Comparison of ENCODE assay signal across 7 mouse cellular contexts in the genomic region with DNA sequence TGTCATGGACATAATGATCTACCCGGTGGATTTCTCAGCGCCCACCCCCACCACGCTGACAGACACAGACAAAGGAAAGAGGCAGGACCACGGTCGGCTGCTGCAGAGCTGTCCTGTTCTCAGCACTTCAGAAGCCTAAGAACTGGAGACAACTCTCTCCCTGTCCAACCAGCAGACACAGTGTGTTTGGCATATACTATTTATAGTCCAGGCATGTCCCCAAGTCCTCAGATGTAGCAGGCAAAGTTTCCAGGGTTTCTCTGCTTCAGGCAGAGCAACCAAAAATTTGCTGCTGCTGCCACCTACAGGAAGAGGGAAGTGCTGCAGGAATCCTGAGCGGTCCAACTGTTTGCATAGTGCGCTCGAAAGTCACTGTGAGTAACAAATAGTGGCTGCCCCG. TPM values are rescaled to one million over a fixed set of nuclear protein-coding genes. Genes with fewer than 3 reads are reported as not detected.
DNase-seq lines count a peak whose midpoint lies in the region; ATAC-seq and TF ChIP-seq lines count a peak whose summit lies in the region.

No protein-coding gene starts in this region.

- peak; percentile 50; the same call in 1 of the 2 replicates for ATAC-seq in heart, embryonic 14.5 days (ENCODE audit: insufficient number of reproducible peaks, insufficient read depth, low FRiP score, low read depth)
- peak; percentile 67 for ATAC-seq in lung, postnatal 0 days

- H3K36me3 ChIP-seq in heart, embryonic 14.5 days (ENCODE audit: control insufficient read depth, insufficient read depth, low read length): no peaks in the 10 kb centered on the region
- H3K36me3 ChIP-seq in lung, postnatal 0 days (ENCODE audit: insufficient read depth, low read length): no peaks in the 10 kb centered on the region

- no peak overlapping the region for H3K27ac ChIP-seq in heart, embryonic 14.5 days (replicated peaks in 1 of 2; ENCODE audit: control insufficient read depth in 1 of 2, insufficient read depth in 1 of 2, low read depth in 2 of 2, low read length in 2 of 2)
- H3K27ac ChIP-seq in lung, postnatal 0 days (ENCODE audit: low read length): no peak overlapping the region

- H3K9me3 ChIP-seq in heart, embryonic 14.5 days (ENCODE audit: control insufficient read depth, low read length): 0 out of 2 replicates have a peak, but pooled peaks cover 2% of the 10 kb centered on the region
- no peaks in the 10 kb centered on the region for H3K9me3 ChIP-seq in lung, postnatal 0 days (ENCODE audit: low read length)

- DNase-seq in R1 (ENCODE audit: low read depth, low spot score): peak; percentile 73
- DNase-seq in brain, embryonic 18.5 days (ENCODE audit: low read depth, low spot score): peak; percentile 82
- DNase-seq in fibroblast of lung, adult 2 months (ENCODE audit: low read depth): peak; percentile 21
- peak; percentile 77 for DNase-seq in layer of hippocampus, adult 11-12 months (ENCODE audit: low spot score)
- peak; percentile 85 for DNase-seq in lung, postnatal 0 days (ENCODE audit: low spot score)
- peak; percentile 87 for DNase-seq in right cerebral cortex, adult 18-20 months

- peaks cover 8% of the 10 kb centered on the region for H3K27me3 ChIP-seq in heart, embryonic 14.5 days (ENCODE audit: control insufficient read depth, insufficient read depth, low read length)
- no peaks in the 10 kb centered on the region for H3K27me3 ChIP-seq in lung, postnatal 0 days (replicated peaks; ENCODE audit: insufficient read depth, low read length)

- TF ChIP-seq CTCF in lung, postnatal 0 days (IDR thresholded peaks at IDR 0.05): peak; percentile 91

- H3K4me1 ChIP-seq in heart, embryonic 14.5 days (ENCODE audit: control insufficient read depth in 2 of 2, insufficient read depth in 2 of 2, low read length in 2 of 2): peaks cover 3 to 5% of the 10 kb centered on the region in 2 experiments; a peak in 2 of 4 replicates
- H3K4me1 ChIP-seq in lung, postnatal 0 days (ENCODE audit: insufficient read depth, low read depth, low read length): no peaks in the 10 kb centered on the region

- H3K4me2 ChIP-seq in heart, embryonic 14.5 days (ENCODE audit: low read length): no peak overlapping the region
- H3K4me2 ChIP-seq in lung, postnatal 0 days (replicated peaks; ENCODE audit: low read depth, low read length): no peak overlapping the region

- 19% methylated on average over 9 of the region's 9 CpGs for WGBS in heart, embryonic 14.5 days
- WGBS in lung, postnatal 0 days: 34% methylated on average over 9 of the region's 9 CpGs

- H3K4me3 ChIP-seq in heart, embryonic 14.5 days (ENCODE audit: control insufficient read depth in 1 of 2, insufficient read depth in 1 of 2, low read depth in 1 of 2, low read length in 2 of 2): no peak overlapping the region
- no peak overlapping the region for H3K4me3 ChIP-seq in lung, postnatal 0 days (ENCODE audit: low read depth, low read length)

- H3K9ac ChIP-seq in heart, embryonic 14.5 days (ENCODE audit: low read length): no peak overlapping the region
- no peak overlapping the region for H3K9ac ChIP-seq in lung, postnatal 0 days (replicated peaks; ENCODE audit: low read depth)

- no peak for TF ChIP-seq EP300 in lung, postnatal 0 days (IDR thresholded peaks at IDR 0.05)

RNA-seq across cellular contexts. Expression of gene Efcab6, which starts 11.3 kb away (rescaled TPM):
- 0.18 TPM in 1 of 2 replicates, not detected in the other for polyA plus RNA-seq in heart, embryonic 14.5 days (2014; fragmentation: Nextera tagmentation; extraction: Ambion mirVana)
- 0.63 and 0.84 TPM in 2 replicates for polyA plus RNA-seq in lung, postnatal 0 days (2015; fragmentation: Nextera tagmentation; extraction: Ambion mirVana)

RNA-seq across cellular contexts. Expression of gene Sult4a1, which starts 51.7 kb away (rescaled TPM):
- 0.18 and 0.23 TPM in 2 replicates for polyA plus RNA-seq in heart, embryonic 14.5 days (2014; fragmentation: Nextera tagmentation; extraction: Ambion mirVana)
- 0.17 and 0.24 TPM in 2 replicates for polyA plus RNA-seq in lung, postnatal 0 days (2015; fragmentation: Nextera tagmentation; extraction: Ambion mirVana)

Comparison
In these comparisons a context has a peak if more than half of its experiments do, and no peak if none do; other contexts are left out.
1. DNase-seq: peak in every context shown above with its lines; median percentile 87 in right cerebral cortex, adult 18-20 months; 85 in lung, postnatal 0 days; 82 in brain, embryonic 18.5 days; 77 in layer of hippocampus, adult 11-12 months; 73 in R1; 21 in fibroblast of lung, adult 2 months.